Mouse (Mus musculus) liver, embryonic 15.5 days (tissue): ENCODE data around the gene Smim4. TPM values are rescaled to one million over a fixed set of nuclear protein-coding genes. Genes with fewer than 3 reads are reported as not detected.

ENCODE experiments used
- ATAC-seq: fragments of 200-750 bp; cut with Nextera tagmentation; 2 replicates; pipeline ENCODE4 v1.8.0; 2017; ENCODE audit warnings: moderate number of reproducible peaks, mild to moderate bottlenecking, moderate library complexity; ENCODE audit not compliant: insufficient read depth
- H3K27ac ChIP-seq: fragments of 300-500 bp; sonication (generic); replicated peaks from 2 replicates; pipeline ENCODE4 v1.5.1; 2015; ENCODE audit warnings: mild to moderate bottlenecking, inconsistent platforms
- H3K27me3 ChIP-seq: fragments of 300-500 bp; sonication (generic); 2 replicates; pipeline ENCODE4 v1.6.1; 2015; ENCODE audit warnings: mild to moderate bottlenecking, inconsistent platforms
- H3K36me3 ChIP-seq: fragments of 300-500 bp; sonication (generic); replicated peaks from 2 replicates; pipeline ENCODE4 v1.6.1; 2015; ENCODE audit warnings: moderate library complexity, mild to moderate bottlenecking, inconsistent platforms
- H3K4me1 ChIP-seq: fragments of 300-500 bp; sonication (generic); replicated peaks from 2 replicates; pipeline ENCODE4 v1.6.1; 2015; ENCODE audit warnings: inconsistent platforms
- H3K4me2 ChIP-seq: fragments of 300-500 bp; sonication (generic); 2 replicates; pipeline ENCODE4 v1.6.1; 2015; ENCODE audit warnings: moderate library complexity, mild to moderate bottlenecking, inconsistent platforms
- H3K4me3 ChIP-seq: fragments of 300-500 bp; sonication (generic); replicated peaks from 2 replicates; pipeline ENCODE4 v1.5.1; 2015; ENCODE audit warnings: mild to moderate bottlenecking, inconsistent platforms
- H3K9ac ChIP-seq: fragments of 300-500 bp; sonication (generic); 2 replicates; pipeline ENCODE4 v1.6.1; 2015; ENCODE audit warnings: moderate library complexity, mild to moderate bottlenecking, inconsistent platforms
- H3K9me3 ChIP-seq: fragments of 300-500 bp; sonication (generic); replicated peaks from 2 replicates; pipeline ENCODE4 v1.6.1; 2016; ENCODE audit warnings: inconsistent platforms
- WGBS: fragments of 180-500 bp; shearing (Covaris S2); methylation state at CpG from one replicate; pipeline ENCODE4 v1.1.7; 2015; ENCODE audit warnings: mixed read lengths; ENCODE audit not compliant: insufficient replicate concordance; 5-methylcytosine and 5-hydroxymethylcytosine counted together
- polyA plus RNA-seq: library from polyadenylated mRNA; unstranded; fragments of >200 nt; fragmentation: Nextera tagmentation; extraction: Ambion mirVana; gene quantifications from 2 replicates; pipeline ENCODE4 v1.2.1, GENCODE M21; 2015

The Smim4 gene
- polyA plus RNA-seq, 1 experiment from 2014 or later = 60.7 TPM

DNA sequence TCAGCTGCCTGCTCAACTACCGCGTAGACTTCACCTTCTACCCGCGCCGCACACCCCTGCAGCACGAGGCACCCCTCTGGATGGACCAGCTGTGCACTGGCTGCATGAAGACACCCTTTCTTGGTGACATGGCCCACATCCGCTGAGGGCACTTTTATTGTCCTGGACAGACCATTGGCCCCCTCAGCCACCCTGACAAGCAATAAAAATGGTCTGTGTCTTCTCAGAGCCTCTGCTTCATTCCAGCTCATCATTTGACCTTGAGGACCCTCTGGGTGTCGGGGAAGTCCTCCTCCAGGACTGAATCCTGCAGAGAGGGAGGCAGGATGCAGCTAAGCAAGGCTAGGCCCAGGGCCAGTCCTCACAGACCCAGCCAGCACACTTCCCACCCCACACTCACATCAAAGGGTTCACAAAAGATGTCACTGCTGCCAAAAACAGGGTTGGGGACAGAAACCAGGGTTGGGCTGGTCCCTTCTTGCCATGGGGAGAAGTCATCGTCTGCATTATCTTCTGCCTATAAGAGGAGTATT, 10.2 kb upstream of the Smim4 start:
- ATAC-seq = no peak
- Histone ChIP-seq H3K9ac (no peak overlapping the region), H3K4me1 (peaks cover 4% of the 10 kb centered on the region), H3K4me3 (no peak overlapping the region), H3K4me2 (no peak overlapping the region), H3K27me3 (no peaks in the 10 kb centered on the region), H3K36me3 (peaks cover 99% of the 10 kb centered on the region), H3K27ac (no peak overlapping the region), H3K9me3 (no peaks in the 10 kb centered on the region)
- 80% methylated on average over 9 of the region's 9 CpGs for WGBS

DNA sequence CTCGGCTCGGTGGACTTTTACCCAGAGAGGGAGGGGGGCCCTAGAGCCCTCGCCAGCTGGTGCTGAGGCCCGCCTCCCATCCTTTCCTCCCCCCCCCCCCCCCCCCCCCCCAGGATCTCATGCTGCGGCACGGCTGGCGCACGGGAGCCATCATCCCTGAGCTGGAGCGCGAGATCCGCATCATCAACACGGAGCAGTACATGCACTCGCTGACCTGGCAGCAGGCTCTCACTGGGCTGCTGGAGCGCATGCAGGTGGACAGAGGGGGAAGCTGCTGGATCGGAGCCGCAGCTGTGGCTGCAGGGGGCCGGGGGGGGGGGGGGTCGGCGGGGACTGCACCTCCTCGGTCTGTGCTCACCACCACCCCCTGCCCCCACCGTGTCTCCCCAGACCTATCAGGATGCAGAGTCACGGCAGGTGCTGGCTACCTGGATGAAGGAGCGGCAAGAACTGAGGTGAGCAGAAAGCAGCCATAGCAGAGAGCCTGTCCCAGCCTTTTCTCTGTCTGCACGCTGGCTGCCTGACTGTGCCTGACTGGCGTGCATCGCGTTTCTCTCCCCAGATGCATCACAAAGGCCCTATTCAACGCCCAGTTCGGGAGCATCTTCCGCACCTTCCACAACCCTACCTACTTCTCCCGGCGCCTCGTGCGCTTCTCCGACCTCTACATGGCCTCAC, 9.6 kb upstream of the Smim4 start:
- H3K27ac ChIP-seq = no peak overlapping the region
- WGBS = 85% methylated on average over 34 of the region's 35 CpGs
- H3K4me2 ChIP-seq = no peak overlapping the region
- H3K9me3 ChIP-seq = no peaks in the 10 kb centered on the region
- no peaks in the 10 kb centered on the region for H3K27me3 ChIP-seq
- no peak overlapping the region for H3K4me3 ChIP-seq
- H3K9ac ChIP-seq = no peak overlapping the region
- peaks cover 96% of the 10 kb centered on the region for H3K36me3 ChIP-seq
- ATAC-seq = no peak
- H3K4me1 ChIP-seq = peaks cover 10% of the 10 kb centered on the region

DNA sequence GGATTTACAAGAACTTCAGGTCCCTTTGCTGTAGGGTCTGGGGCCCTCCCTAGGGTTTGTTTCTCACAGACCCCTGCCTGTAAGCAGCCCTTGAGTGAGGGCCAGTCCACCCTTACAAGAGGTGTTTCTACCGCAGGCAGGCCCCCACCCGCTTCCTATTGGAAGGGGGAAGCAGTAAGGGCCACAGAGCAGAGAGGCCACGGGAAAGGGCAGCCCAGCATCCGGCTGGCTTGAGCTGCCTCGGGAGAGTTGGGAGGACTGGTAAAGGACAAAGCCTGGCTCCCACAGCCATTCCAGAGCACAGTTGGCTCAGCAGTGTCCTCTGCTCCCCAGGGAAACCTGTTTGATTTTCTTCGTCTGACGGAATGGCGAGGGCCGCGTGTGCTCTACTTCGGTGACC, 9.0 kb upstream of the Smim4 start:
- WGBS = 80% methylated on average over 11 of the region's 11 CpGs
- H3K4me3 ChIP-seq = no peak overlapping the region
- no peak for ATAC-seq
- peaks cover 16% of the 10 kb centered on the region for H3K4me1 ChIP-seq
- no peaks in the 10 kb centered on the region for H3K9me3 ChIP-seq
- peaks cover 90% of the 10 kb centered on the region for H3K36me3 ChIP-seq
- H3K27ac ChIP-seq = no peak overlapping the region
- no peak overlapping the region for H3K9ac ChIP-seq
- H3K4me2 ChIP-seq = no peak overlapping the region
- H3K27me3 ChIP-seq = no peaks in the 10 kb centered on the region

DNA sequence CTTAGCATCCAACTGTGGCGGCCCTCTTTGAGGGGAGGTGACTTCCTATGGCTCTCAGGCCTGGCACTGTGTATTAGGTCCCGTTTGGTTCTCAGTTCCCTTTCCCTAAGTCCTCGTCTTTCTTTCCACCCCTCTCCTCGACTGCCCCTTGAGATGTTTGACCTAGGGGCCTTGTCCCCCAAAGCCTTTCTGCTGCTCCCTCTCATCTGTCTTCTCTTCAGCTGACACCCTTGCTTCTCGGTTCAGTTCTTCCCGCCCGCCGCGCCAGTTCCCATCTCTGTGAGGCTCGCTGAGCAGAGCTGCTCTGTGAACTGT, 8.5 kb upstream of the Smim4 start:
- Histone ChIP-seq H3K9ac (no peak overlapping the region), H3K4me3 (no peak overlapping the region), H3K4me2 (no peak overlapping the region), H3K9me3 (no peaks in the 10 kb centered on the region), H3K4me1 (peaks cover 22% of the 10 kb centered on the region), H3K27me3 (no peaks in the 10 kb centered on the region), H3K27ac (no peak overlapping the region), H3K36me3 (peaks cover 85% of the 10 kb centered on the region)
- no peak for ATAC-seq
- 80% methylated on average over 10 of the region's 10 CpGs for WGBS

DNA sequence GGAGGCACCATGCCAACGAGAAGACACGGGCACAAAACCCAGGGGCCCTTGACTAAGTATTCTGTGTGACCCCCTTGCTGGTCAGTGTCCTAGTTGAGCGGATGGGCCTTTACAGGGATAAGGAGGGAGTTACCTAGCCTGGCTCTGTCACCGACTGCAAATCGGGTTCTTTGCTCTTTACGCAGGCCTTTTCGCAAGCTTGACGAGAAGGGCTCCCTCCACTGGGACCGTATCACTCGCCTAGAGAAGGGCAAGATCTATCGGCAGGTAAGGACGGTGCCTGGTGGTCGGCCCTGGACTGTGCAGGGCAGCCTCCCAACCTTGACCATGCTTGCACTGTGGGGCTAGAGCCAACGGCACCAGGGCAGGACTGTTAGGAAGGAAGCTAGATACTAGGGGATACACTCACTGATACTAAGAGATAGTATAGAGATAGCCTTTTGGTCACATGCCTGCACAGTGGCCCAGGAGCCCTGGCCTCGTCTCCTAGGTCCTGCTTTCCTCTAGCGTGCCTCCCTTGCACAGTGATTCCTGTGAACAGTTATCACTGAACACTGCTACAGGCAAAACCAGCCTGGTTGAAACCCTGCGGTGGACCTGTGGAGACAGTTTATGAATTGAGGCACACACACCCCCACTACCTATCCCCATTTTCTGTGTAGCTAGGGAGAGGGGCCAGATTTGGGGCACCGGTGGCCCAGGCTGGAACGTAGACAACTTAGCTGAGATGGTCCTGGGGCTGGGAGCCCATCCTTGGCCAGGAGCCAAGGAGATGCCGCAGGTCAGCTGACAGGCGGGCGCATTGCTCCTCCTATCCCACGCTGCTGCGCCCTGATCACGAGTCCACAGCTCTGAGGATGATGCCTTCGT, 7.9 kb upstream of the Smim4 start:
- Histone ChIP-seq H3K9me3 (no peaks in the 10 kb centered on the region), H3K4me3 (no peak overlapping the region), H3K9ac (no peak overlapping the region), H3K4me1 (peaks cover 27% of the 10 kb centered on the region), H3K27ac (no peak overlapping the region), H3K4me2 (no peak overlapping the region), H3K27me3 (no peaks in the 10 kb centered on the region), H3K36me3 (peaks cover 79% of the 10 kb centered on the region)
- no peak for ATAC-seq
- WGBS = 82% methylated on average over 26 of the region's 26 CpGs

DNA sequence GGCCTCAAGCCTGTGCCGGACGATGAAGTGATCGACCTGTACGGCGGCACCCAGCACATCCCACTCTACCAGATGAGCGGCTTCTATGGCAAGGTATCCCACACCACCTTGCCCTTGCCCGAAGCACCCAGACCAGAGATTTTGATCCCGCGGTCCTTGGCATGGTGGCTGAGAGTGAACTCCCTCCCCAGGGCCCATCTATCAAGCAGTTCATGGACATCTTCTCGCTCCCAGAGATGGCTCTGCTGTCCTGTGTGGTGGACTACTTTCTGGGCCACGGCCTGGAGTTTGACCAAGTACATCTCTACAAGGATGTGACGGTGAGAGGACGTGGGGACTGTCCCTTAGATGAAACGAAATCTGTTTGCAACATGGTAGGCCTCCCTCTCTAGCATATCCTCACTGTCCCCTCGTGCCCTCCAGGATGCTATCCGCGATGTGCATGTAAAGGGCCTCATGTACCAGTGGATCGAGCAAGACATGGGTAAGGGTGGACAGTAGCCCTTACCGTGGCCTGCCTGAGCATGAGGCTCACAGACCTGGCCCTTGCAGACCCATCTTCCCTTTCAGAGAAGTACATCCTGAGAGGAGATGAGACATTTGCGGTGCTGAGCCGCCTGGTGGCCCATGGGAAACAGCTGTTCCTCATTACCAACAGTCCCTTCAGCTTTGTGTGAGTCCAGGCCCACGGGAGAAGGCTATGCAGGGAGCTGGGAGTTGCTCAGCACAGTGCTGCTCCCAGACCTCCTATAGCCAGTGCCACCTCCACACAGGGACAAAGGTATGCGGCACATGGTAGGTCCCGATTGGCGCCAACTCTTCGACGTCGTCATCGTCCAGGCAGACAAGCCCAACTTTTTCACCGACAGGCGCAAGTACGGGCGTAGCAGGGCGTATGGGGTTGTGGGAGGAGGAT, 7.0 kb upstream of the Smim4 start:
- Histone ChIP-seq H3K9me3 (no peaks in the 10 kb centered on the region), H3K4me1 (peaks cover 35% of the 10 kb centered on the region), H3K4me3 (no peak overlapping the region), H3K4me2 (no peak overlapping the region), H3K36me3 (peaks cover 70% of the 10 kb centered on the region), H3K9ac (no peak overlapping the region), H3K27me3 (no peaks in the 10 kb centered on the region), H3K27ac (no peak overlapping the region)
- 88% methylated on average over 34 of the region's 34 CpGs for WGBS
- no peak for ATAC-seq

DNA sequence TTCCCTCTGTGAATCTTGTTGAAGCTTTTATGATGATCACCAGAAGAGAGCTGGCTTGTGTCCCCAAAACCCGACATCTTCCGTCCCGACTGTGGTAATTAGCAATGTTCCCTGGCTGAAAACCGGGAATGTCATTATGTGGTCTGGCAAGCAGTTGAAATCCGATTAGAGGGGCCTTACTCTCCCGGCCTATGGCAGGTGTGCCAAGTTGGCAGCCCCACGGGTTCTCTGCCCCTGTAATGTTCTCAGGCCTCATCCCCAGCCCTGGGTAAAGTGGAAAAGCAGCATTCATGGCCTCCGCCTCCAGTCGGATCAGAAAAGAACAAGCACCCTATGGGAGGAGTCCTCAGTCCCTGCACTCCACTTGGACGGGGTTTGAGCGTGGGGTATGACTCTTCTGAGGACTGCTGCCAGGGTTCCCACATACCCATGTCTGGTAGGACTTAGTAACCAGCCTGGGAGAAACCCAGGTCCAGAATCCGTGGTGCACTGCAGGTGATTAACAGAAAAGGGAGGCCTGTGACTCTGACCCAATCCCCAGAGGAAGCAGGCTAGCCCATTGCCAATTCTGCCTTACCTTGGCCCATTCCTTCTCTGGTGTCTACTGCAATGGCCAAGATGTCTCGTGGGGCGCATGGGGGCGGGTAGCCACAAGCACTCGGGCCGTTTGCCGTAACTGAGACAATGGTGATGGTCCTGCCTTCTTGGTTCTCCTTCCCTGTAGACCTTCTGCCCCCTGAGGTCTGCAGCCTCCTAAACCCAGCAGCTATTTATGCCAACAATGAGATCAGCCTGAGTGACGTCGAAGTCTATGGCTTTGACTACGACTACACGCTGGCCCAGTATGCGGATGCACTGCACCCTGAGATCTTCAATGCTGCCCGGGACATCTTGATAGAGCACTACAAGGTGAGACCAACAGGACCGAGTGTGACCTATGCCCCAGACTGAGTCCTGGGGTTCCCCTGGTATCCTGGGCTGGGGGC, 5.6 kb upstream of the Smim4 start:
- Histone ChIP-seq H3K4me3 (no peak overlapping the region), H3K27me3 (no peaks in the 10 kb centered on the region), H3K9me3 (no peaks in the 10 kb centered on the region), H3K36me3 (peaks cover 55% of the 10 kb centered on the region), H3K27ac (peak overlapping the region; percentile 78), H3K4me1 (peaks cover 49% of the 10 kb centered on the region), H3K9ac (no peak overlapping the region), H3K4me2 (no peak overlapping the region)
- 81% methylated on average over 25 of the region's 25 CpGs for WGBS
- no peak for ATAC-seq

DNA sequence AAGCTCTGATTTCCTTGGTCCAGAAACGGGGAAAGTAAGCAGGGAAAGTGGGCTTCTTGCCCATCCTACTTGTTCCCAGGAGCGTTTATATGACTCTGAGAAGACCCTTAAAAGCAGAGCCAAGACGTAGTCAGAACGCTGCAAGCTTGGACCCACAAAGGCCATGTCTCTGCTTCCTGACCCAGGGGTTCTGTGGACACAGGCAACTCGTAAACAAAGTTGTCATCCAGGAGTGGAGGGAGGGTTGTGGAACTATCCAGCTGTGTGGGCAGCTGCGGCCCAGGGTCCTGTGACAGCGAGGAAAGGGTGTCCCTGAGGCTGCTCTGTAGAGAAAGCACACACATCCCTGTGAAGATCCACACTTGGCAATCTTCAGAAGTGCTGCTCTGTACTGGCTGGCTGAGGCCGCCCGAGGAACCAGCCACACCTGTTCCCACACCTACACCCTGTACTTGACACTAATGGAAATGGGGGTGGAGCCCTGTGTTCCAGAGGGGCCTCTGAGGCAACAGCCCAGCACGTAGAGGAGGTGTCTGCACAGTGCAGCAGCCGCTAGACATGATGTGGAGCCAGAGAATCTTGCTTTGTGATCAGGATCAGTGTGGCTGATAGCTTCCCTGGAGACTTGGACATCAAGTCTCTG, 4.4 kb upstream of the Smim4 start:
- Histone ChIP-seq H3K27me3 (no peaks in the 10 kb centered on the region), H3K36me3 (peaks cover 44% of the 10 kb centered on the region), H3K4me3 (peak overlapping the region; percentile 82; the same call in 1 of the 2 replicates), H3K4me2 (peak overlapping the region; percentile 100), H3K27ac (peak overlapping the region; percentile 78), H3K9ac (no peak overlapping the region), H3K4me1 (peaks cover 56% of the 10 kb centered on the region), H3K9me3 (no peaks in the 10 kb centered on the region)
- ATAC-seq = no peak
- 63% methylated on average over 11 of the region's 11 CpGs for WGBS

DNA sequence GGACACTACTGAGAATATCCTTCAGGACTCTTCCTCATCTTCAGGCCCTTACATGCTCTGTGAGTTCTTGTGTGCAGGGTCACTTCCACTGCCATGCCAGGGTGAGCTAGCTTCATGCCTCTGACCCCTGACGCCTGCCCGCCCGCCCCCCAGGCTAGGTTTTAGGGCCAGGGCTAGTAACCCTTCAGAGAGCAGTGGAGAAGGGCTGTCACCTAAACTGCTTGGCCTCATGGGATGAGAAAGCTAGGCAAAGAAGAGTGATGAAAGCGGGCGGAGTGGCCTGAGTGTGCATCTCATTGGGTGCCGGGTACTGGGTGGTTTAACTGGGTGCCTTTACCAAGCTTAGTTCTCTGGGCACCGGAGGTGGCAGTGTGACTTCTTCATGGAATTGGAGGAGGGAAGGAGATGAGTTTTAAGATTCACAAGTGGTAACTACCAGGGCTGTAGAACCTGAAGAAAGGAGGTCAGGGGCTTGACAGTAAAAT, 3.8 kb upstream of the Smim4 start:
- Histone ChIP-seq H3K27ac (peak overlapping the region; percentile 78), H3K4me2 (peak overlapping the region; percentile 100), H3K9me3 (no peaks in the 10 kb centered on the region), H3K9ac (peak overlapping the region; percentile 86; the same call in 1 of the 2 replicates), H3K27me3 (no peaks in the 10 kb centered on the region), H3K4me3 (peak overlapping the region; percentile 82), H3K4me1 (peaks cover 59% of the 10 kb centered on the region), H3K36me3 (peaks cover 38% of the 10 kb centered on the region)
- 67% methylated on average over 7 of the region's 7 CpGs for WGBS
- ATAC-seq = no peak
